Mouse (Mus musculus) retina, postnatal 1 day (tissue): ENCODE measurements at regions not wholly inside any gene's neighbourhood (a gene's known extent, or its start where the extent isn't known, plus 50 kb on each side); places are given as distances from the start of the nearest gene placed in this dataset.

Source experiments
- DNase-seq: peaks from one replicate; pipeline ENCODE4 v3.0.0-alpha.2; 2012

DNA sequence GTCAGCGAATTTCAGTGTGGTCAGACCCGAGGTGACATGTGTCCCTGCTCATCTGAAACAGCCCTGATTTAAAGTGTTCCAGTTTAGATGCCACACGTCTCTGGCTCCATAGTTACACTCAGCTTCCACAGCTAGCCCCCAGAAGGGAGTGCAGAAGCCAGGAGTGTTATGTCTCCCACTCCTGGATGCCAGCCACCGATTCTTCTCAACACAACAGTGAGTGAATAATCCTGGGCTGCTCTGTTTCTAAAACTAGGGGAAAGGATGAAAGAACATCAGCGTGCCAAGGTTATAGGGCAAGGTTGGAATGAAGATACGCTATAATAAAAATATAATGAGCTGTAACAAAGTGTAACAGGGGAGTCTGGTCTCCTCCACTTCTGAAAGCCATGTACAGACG lies 51.5 kb upstream of the Stmnd1 start:
- DNase-seq: no peak

DNA sequence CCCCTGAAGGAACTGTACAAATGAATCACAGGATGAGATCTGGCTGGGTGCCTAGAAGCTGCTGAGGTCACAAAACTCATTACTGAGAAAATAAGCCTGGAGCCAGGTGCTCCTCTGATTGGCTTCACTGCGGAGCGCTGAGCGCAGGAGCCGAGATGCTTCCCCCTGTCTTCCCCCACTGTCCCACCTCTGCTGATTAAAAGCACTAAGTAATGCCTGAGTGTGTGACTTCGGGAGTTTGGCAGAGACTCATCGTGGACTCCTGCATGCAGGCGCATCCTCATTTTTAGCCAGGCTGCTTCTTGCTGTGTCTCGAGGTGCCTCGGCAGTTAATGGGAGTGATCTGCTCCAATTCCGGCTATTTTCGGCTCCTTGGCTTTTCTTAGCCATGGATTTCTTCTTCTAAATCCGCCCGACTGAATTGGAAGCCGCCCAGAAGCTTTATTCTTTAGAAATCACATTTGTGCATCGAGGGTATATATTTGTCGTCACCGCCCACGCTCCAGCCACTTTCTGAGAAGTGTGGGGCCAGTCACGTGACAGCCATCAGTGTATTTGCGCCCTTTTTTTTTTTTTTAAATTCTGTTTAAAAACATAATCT lies 55.3 kb upstream of the Stmnd1 start:
- DNase-seq: peak; percentile 70

DNA sequence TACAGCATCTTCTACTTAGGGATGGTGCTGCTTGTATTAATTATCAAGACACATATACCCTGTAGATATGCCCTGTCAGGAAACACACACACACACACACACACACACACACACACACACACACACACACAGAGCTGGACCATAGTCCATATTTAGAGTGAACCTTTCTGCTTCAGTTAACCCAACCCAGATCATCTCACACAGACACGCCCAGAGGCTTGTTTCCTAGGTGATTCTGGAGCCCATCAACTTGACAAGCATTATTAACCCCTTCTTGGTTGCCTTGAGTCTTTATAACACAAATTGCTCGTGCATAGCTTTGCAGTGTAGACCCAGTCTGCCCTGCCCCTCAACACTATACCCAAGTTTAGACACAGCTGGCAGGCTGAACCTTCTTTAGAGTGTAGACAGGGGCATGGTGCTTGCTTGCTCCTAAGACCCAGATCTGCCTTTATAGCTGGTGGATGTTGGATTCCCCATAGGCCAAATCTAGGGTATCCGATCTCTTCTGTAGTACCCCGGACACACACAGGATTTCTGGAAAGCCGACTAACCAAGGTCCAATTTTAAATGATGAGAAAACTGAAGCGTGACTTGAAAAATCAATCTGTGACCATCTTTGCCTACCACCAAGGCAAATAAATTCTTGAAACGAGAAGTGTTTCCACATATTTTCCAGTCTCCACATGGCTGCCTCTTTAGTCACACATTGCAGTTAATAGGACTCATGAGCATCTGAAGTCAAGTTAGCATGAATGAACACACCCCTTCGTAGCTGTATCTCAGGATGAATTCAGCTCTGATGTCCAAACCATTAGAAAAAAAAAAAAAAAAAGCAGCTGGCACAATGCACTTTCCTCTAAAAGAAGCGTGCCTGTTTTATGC lies 56.3 kb upstream of the Stmnd1 start:
- DNase-seq: peak; percentile 73

DNA sequence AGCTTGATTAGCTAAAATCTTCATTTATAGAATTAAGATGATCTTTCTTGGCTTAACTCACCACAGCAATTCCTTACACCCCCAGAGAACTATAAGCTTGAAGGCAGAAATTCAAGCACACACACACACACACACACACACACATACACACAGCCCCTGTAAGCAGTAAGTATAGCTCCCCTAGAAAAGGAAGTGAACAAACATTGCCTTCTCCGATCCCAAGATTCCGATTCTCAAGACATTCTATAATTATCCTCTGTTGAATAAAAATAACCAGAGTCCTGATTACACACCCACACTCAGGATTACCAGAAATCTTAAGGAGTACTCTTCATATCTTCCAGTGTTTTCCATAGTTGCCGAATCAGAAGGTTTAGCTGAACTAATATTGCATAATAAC lies 70.0 kb upstream of the Stmnd1 start:
- no peak for DNase-seq

GRCm38 (mm10) chr13:46202586-46202985 lies 70.9 kb upstream of the Stmnd1 start:
- no peak for DNase-seq

GRCm38 (mm10) chr13:46201029-46201599 lies 72.4 kb upstream of the Stmnd1 start:
- DNase-seq: no peak

DNA sequence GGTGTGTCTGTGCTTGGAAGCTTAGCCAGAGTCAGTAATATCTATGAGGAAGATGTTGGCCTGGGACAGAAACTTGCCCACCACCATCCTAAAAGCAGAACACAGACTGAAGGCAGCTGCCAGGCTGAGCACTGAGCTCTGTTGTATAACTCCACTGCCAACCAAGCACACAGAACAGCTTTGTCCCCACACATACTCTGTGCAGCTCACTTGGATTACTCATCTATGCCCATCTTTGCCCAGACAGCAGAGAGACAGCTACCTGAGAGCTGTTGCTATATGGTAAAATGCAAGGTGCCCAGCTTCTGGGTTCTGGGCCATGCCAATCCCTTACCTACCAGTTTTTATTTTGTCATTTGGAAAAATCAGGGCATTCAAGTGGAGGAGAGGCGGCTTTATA lies 80.4 kb upstream of the Stmnd1 start:
- DNase-seq: no peak

DNA sequence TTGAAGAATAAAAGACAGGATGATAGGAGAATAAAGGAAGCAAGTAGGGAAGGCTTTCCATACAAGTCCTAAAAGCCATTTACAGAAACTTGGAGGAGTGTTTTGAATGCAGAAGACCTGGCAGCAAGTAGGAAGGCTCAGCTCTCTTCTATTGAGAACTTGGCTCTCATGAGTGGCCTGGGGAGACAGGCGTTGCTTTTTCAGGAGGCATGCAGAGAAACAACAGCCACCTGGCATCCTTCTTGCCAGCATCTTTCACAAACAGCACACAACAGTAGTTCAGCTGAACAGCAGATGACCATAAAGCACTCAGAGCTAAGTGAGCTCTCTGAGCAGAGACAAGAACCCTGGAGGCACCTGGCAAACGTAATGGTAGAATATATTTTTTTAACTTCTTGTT lies 83.8 kb upstream of the Stmnd1 start:
- no peak for DNase-seq

GRCm38 (mm10) chr13:46182851-46183250 lies 90.7 kb upstream of the Stmnd1 start:
- DNase-seq: peak; percentile 68

- DNase-seq: peak; percentile 66
Observed at GRCm38 (mm10) chr13:46180606-46181133, 92.9 kb upstream of the Stmnd1 start.

- DNase-seq: no peak
Observed at GRCm38 (mm10) chr13:46179916-46180315, 93.6 kb upstream of the Stmnd1 start.

- peak; percentile 50 for DNase-seq
Observed at GRCm38 (mm10) chr13:46173103-46173502, 100.4 kb upstream of the Stmnd1 start.

DNA sequence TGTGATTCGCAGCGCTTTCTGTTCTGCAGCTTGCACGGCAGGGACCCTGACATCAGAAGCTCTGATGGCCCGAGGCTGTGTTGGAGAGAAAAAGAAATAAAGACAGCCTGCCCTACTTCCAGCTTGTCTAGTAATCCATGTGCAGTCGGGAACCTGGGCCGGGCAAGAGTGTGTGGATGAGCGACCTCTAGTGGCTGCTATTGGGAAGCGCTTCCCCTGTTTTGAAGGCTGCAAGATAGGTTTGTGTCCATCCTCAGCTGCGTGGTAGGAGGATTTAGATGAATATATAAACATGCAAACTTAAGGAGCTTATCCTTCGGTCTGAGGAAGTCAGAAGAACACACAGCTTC lies 111.5 kb upstream of the Stmnd1 start:
- DNase-seq: peak; percentile 92

DNA sequence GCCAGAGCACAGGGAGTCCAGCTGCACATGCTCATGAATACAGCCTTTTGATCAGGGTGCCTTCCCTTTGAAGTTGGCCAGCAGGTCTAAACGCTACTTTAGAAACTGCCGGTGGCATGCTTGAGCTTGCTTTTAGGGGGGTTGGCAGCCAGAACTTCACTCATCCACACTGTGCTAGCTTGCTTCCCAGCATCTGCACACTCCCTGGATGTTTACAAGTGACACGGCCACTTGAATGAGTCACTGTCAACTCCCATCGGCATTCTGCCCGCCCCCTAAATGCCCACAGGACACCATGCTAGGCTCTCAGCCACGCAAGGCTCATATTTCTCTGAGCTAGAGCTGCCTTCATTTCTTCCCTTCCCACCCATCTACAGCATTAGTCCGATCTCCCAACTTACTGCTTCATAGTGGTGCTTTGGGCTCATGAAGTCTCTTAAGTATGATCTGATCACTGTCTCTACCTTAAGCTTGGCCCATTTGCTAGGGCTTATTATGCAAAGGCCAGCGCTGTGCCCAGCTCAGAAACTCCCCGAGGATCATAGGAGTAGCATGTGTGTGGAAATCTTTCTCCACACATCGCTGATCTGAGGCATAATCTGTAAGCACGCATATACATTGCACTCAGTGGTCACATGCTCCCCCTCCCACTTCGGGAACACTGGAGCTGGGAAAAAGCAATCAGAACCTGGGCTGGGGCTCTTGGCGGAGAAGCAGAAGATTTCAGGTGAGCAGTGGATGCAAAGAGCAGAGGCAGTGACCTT lies 112.1 kb upstream of the Stmnd1 start:
- DNase-seq: no peak

- DNase-seq: no peak
Observed at GRCm38 (mm10) chr13:46159354-46159753, 114.2 kb upstream of the Stmnd1 start.

DNA sequence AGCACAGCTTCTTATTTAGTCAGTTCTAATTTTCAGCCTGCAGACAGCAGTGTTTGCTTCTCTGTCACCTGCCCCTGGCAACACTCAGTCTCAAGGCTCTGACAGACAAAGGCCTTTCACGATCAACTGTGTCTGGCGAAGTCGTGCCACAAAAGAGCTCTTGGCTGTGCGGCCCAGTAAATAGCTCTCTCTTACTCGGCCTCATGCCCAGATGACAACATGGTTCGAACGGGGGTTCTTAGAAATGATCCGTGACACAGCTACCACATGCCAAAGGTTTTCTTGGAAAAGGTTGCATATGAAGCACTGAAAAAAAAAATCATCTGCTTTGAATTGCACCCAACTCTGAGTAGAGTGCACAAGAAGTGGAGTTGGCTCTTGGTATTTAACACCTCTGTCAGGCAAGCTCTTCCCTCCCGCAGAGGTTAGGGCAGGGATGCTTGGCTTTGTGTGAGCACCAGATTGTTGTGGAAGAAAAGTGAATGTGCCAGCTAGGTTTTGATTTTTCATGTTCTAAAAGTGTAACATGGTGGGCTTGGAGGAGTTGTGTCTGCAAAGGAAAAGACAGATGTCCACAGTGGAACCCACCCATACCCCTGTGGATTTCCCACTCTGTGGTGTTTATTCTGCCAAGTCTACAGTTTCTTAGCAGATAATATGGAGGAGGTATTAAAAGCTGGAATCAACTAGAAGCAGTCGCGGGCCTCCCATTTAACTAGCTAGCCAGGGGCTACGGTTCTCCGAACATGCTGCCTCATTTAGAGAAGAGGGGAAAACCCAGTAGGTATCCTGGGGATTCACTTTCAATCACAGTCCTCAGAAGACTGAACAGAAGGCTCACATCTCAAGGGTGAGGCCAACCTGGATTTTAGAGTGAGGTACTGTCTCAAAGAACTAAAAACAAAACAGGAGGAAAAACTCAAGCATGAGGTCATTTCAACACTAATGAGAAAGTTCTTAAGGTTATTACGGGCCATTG lies 120.0 kb upstream of the Stmnd1 start:
- no peak for DNase-seq

- no peak for DNase-seq
Observed at GRCm38 (mm10) chr13:46140006-46140405, 133.5 kb upstream of the Stmnd1 start.

- DNase-seq: no peak
Observed at GRCm38 (mm10) chr13:46139251-46139650, 134.3 kb upstream of the Stmnd1 start.

GRCm38 (mm10) chr13:46135411-46135810 lies 138.1 kb upstream of the Stmnd1 start:
- no peak for DNase-seq

DNA sequence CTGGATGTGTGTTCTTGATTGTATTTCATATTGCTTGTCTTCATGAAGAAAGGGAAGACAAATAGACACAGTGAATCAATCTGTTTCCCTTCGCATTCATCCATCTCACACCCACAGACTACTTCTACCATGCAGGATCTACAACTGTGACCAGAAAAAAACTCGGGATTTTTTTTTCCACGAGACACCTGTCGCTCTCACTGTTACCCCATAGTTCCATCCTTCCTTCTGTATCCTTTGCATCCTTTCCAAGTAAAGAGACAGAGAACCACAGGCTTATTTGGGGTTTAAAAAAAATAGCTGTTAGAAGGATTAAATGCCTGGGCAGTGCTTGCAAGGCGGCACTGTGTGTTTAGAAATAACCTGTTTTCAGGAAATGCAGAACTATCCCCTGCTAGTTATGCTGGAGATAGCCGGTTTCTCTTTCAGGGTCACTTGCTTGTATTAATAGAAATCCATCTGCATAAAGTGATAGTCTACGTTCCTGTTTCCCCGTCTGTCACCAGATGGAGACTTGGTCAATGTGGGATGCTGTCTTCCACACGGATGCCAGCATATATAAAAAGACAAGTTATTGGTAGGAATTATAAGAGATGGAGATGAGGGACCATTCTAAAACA lies 144.2 kb upstream of the Stmnd1 start:
- DNase-seq: no peak

GRCm38 (mm10) chr13:46123446-46123845 lies 150.1 kb upstream of the Stmnd1 start:
- no peak for DNase-seq
